Mouse (Mus musculus): ENCODE measurements around the gene Scap. TPM values are rescaled to one million over a fixed set of nuclear protein-coding genes. Genes with fewer than 3 reads are reported as not detected.

The Scap gene
- total and polyA plus RNA-seq, 3 experiments, result 24.7 to 48.9 (median 40.4) TPM

DNA sequence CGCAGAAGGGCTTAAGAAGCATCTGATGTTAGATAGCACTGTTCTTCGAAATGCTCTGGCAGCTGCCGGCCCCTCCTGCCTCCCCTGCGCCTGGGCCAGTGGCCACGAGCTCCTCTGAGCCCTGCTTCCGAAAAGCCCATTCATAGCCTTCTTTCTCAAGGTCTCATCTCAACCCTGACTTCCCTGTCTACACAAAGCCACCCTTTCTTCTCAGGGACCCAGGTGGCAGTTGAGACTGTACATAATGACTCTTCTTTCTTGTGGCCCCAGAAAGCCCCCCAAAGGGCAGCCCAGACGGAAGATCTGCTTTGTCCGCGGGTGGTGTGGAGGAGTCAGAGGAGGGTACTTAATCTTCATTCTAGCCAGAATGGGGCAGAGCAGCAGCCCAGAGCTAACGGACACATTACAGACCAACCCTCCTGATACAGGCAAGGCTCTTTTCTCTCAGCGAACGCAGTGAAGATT is 39.8 kb upstream of the Scap start:
- Histone ChIP-seq H3K79me2 (replicated peaks; ENCODE audit: control insufficient read depth, extremely low read depth, insufficient read depth, poor library complexity, severe bottlenecking) (no peaks in the 10 kb centered on the region), H3K9ac (ENCODE audit: insufficient read depth, low read depth) (no peak overlapping the region), H3K36me3 (replicated peaks in 1 of 2; ENCODE audit: control insufficient read depth in 1 of 2, insufficient read depth in 1 of 2, low read length in 1 of 2) (no peaks in the 10 kb centered on the region), H3K4me3 (replicated peaks in 1 of 3; ENCODE audit: low read depth in 2 of 3, low read length in 2 of 3, poor library complexity in 1 of 3) (no peak overlapping the region), H3K27me3 (replicated peaks) (no peaks in the 10 kb centered on the region), H3K27ac (ENCODE audit: insufficient read depth, low read depth) (no peak overlapping the region), H3K4me1 (ENCODE audit: control insufficient read depth in 1 of 2, insufficient read depth in 2 of 2) (no peaks in the 10 kb centered on the region), H3K4me2 (ENCODE audit: insufficient read depth, low read depth, poor library complexity, severe bottlenecking) (no peak overlapping the region), H3K9me3 (replicated peaks; ENCODE audit: low read length) (no peaks in the 10 kb centered on the region)
- in situ Hi-C loops (cut with MboI; ENCODE audit: low pct_ligation_motif_present, low pct_unique_long_range_greater_than_20kb, low sequenced_read_pairs), result no loop called here
- dilution Hi-C loops (cut with MboI; ENCODE audit: extremely low pct_ligation_motif_present, extremely low pct_unique_long_range_greater_than_20kb, low sequenced_read_pairs), result no loop called here
- no peak for DNase-seq (ENCODE audit: extremely low read depth)
- no peak for TF ChIP-seq KAT2A (IDR thresholded peaks at IDR 0.05; ENCODE audit: insufficient replicate concordance, low read length)
- TF ChIP-seq RAD21 (IDR thresholded peaks at IDR 0.05; ENCODE audit: low read depth, low read length), result no peak
- no peak for TF ChIP-seq E2F4 (IDR thresholded peaks at IDR 0.05; ENCODE audit: insufficient replicate concordance, low read depth, low read length)
- TF ChIP-seq POLR2A (IDR thresholded peaks at IDR 0.05; ENCODE audit: low read depth, low read length), result no peak
- no peak for TF ChIP-seq UBTF (IDR thresholded peaks at IDR 0.05; ENCODE audit: low read depth, low read length)
- no peak for TF ChIP-seq USF1 (IDR thresholded peaks at IDR 0.05; ENCODE audit: low read depth, low read length)
- TF ChIP-seq ZNF384 (IDR thresholded peaks at IDR 0.05; ENCODE audit: low read depth, low read length), result no peak
- no peak for TF ChIP-seq MAZ (IDR thresholded peaks at IDR 0.05; ENCODE audit: low read depth, low read length)
- TF ChIP-seq IRF4 (IDR thresholded peaks at IDR 0.05; ENCODE audit: low read depth, low read length), result no peak
- TF ChIP-seq ZKSCAN1 (IDR thresholded peaks at IDR 0.05; ENCODE audit: borderline replicate concordance, low read depth, low read length), result no peak
- no peak for TF ChIP-seq BHLHE40 (IDR thresholded peaks at IDR 0.05; ENCODE audit: low read depth, low read length)
- TF ChIP-seq SIN3A (IDR thresholded peaks at IDR 0.05; ENCODE audit: low read length), result no peak

DNA sequence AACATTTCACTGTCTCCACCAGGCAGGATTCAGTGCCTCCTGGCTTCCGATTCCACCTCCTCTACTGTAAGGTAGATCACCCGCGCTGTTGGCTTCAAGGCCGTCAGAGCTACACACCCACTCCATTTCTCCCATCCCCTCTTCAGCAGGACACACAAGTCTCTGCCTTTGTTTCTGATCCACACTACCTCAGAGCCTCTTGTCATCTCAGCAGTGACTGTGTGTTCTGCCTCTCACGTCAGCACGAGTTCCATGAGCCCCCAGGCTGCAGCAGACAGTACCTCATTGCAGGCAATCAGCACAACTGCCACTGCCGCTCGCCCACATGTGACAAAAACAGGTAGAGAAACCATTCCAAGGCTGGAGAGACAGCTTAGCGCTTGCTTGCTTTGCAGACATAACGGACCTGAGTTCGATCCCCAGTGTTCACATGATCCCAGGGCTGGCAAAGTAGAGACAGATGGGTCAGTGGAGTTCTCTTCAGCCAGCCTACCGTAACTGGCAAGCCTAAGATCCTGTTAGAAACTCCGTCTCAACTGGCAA is 39.1 kb upstream of the Scap start:
- dilution Hi-C loops (cut with MboI; ENCODE audit: extremely low pct_ligation_motif_present, extremely low pct_unique_long_range_greater_than_20kb, low sequenced_read_pairs), result no loop called here
- TF ChIP-seq IRF4 (IDR thresholded peaks at IDR 0.05; ENCODE audit: low read depth, low read length), result no peak
- TF ChIP-seq TCF12 (IDR thresholded peaks at IDR 0.05; ENCODE audit: low read depth, low read length), result no peak
- TF ChIP-seq GABPA (IDR thresholded peaks at IDR 0.05; ENCODE audit: insufficient replicate concordance, low read depth, low read length), result no peak
- TF ChIP-seq ELF1 (IDR thresholded peaks at IDR 0.05; ENCODE audit: low read depth, low read length), result no peak
- TF ChIP-seq MAZ (IDR thresholded peaks at IDR 0.05; ENCODE audit: low read depth, low read length), result no peak
- TF ChIP-seq ETS1 (conservative IDR thresholded peaks at IDR 0.05; ENCODE audit: low read depth, low read length), result no peak
- TF ChIP-seq MAX (IDR thresholded peaks at IDR 0.05; ENCODE audit: low read length), result no peak
- TF ChIP-seq RCOR1 (conservative IDR thresholded peaks at IDR 0.05; ENCODE audit: low read depth, low read length), result no peak
- TF ChIP-seq ZMIZ1 (IDR thresholded peaks at IDR 0.05; ENCODE audit: low read depth, low read length), result no peak
- no peak for TF ChIP-seq EP300 (IDR thresholded peaks at IDR 0.05; ENCODE audit: low read length)
- TF ChIP-seq ZNF384 (IDR thresholded peaks at IDR 0.05; ENCODE audit: low read depth, low read length), result no peak
- no peak for TF ChIP-seq RAD21 (IDR thresholded peaks at IDR 0.05; ENCODE audit: low read depth, low read length)
- no peak for TF ChIP-seq BHLHE40 (IDR thresholded peaks at IDR 0.05; ENCODE audit: low read depth, low read length)
- TF ChIP-seq HCFC1 (IDR thresholded peaks at IDR 0.05; ENCODE audit: low read depth, low read length), result no peak
- TF ChIP-seq MYC (IDR thresholded peaks at IDR 0.05; ENCODE audit: low read depth, low read length), result no peak
- TF ChIP-seq KAT2A (IDR thresholded peaks at IDR 0.05; ENCODE audit: insufficient replicate concordance, low read length), result no peak
- no peak for TF ChIP-seq USF1 (IDR thresholded peaks at IDR 0.05; ENCODE audit: low read depth, low read length)
- no peak for TF ChIP-seq JUN (IDR thresholded peaks at IDR 0.05; ENCODE audit: insufficient read depth, low read depth, low read length)
- TF ChIP-seq CTCF (conservative IDR thresholded peaks at IDR 0.05 in 1 of 2, IDR thresholded peaks at IDR 0.05 in 1 of 2; ENCODE audit: low read depth in 2 of 2, low read length in 2 of 2), result no peak
- no peak for TF ChIP-seq JUND (conservative IDR thresholded peaks at IDR 0.05; ENCODE audit: low read depth, low read length)
- no peak overlapping the region for H3K4me3 ChIP-seq (replicated peaks in 1 of 3; ENCODE audit: low read depth in 2 of 3, low read length in 2 of 3, poor library complexity in 1 of 3)

More for the DNA sequence above, 39.1 kb upstream of the Scap start:
- H3K4me2 ChIP-seq (ENCODE audit: insufficient read depth, low read depth, poor library complexity, severe bottlenecking), result no peak overlapping the region
- H3K36me3 ChIP-seq (replicated peaks in 1 of 2; ENCODE audit: control insufficient read depth in 1 of 2, insufficient read depth in 1 of 2, low read length in 1 of 2), result no peaks in the 10 kb centered on the region
- H3K79me2 ChIP-seq (replicated peaks; ENCODE audit: control insufficient read depth, extremely low read depth, insufficient read depth, poor library complexity, severe bottlenecking), result no peaks in the 10 kb centered on the region
- H3K4me1 ChIP-seq (ENCODE audit: control insufficient read depth in 1 of 2, insufficient read depth in 2 of 2), result no peaks in the 10 kb centered on the region
- DNase-seq (ENCODE audit: extremely low read depth), result no peak
- in situ Hi-C loops (cut with MboI; ENCODE audit: low pct_ligation_motif_present, low pct_unique_long_range_greater_than_20kb, low sequenced_read_pairs), result no loop called here
- H3K9me3 ChIP-seq (replicated peaks; ENCODE audit: low read length), result no peaks in the 10 kb centered on the region
- no peaks in the 10 kb centered on the region for H3K27me3 ChIP-seq (replicated peaks)
- H3K27ac ChIP-seq (ENCODE audit: insufficient read depth, low read depth), result no peak overlapping the region
- H3K9ac ChIP-seq (ENCODE audit: insufficient read depth, low read depth), result no peak overlapping the region
